Mouse (Mus musculus): ENCODE measurements around the gene Chuk.
A peak's percentile ranks its signal among the peaks of the same experiment; 100 is the strongest.
"Not testable (repeated sequence)": the region's sequence is repeated elsewhere in the genome, so short reads cannot be mapped to it uniquely, and the experiment has no call there.

The Chuk gene

GRCm38 (mm10) chr19:44106831-44107660 is at the start of gene Chuk:
Gene Chuk, minus strand, starts transcription at chr19:44107480.
- DNase-seq (ENCODE audit: low spot score): peak; percentile 94

GRCm38 (mm10) chr19:44157005-44157404 is 49.7 kb upstream of the Chuk start:
- DNase-seq (ENCODE audit: low spot score): no peak

- DNase-seq (ENCODE audit: low spot score): no peak
Observed at GRCm38 (mm10) chr19:44153781-44154180, 46.5 kb upstream of the Chuk start.

GRCm38 (mm10) chr19:44148991-44149390 is 41.7 kb upstream of the Chuk start:
- DNase-seq (ENCODE audit: low spot score): no peak

GRCm38 (mm10) chr19:44148345-44148744 is 41.1 kb upstream of the Chuk start:
- no peak for DNase-seq (ENCODE audit: low spot score)

GRCm38 (mm10) chr19:44146951-44147350 is 39.7 kb upstream of the Chuk start:
- DNase-seq (ENCODE audit: low spot score): no peak

GRCm38 (mm10) chr19:44146568-44146879 is 39.2 kb upstream of the Chuk start:
- no peak for DNase-seq (ENCODE audit: low spot score)

- DNase-seq (ENCODE audit: low spot score): peak; percentile 93
Observed at GRCm38 (mm10) chr19:44145702-44146567, 38.7 kb upstream of the Chuk start, which contains the start of gene Bloc1s2. Gene Bloc1s2, minus strand, starts transcription at chr19:44146446.

- no peak for DNase-seq (ENCODE audit: low spot score)
Observed at GRCm38 (mm10) chr19:44144366-44144765, 37.1 kb upstream of the Chuk start.

GRCm38 (mm10) chr19:44135960-44136485 is 28.7 kb upstream of the Chuk start:
- no peak for DNase-seq (ENCODE audit: low spot score)

- peak; percentile 81 for DNase-seq (ENCODE audit: low spot score)
Observed at GRCm38 (mm10) chr19:44135072-44135959, 28.0 kb upstream of the Chuk start, which contains the start of gene Cwf19l1. Gene Cwf19l1, minus strand, starts transcription at chr19:44135876.

- DNase-seq (ENCODE audit: low spot score): no peak
Observed at GRCm38 (mm10) chr19:44132917-44133316, 25.6 kb upstream of the Chuk start.

GRCm38 (mm10) chr19:44128560-44128959 is 21.3 kb upstream of the Chuk start:
- DNase-seq (ENCODE audit: low spot score): no peak

GRCm38 (mm10) chr19:44127729-44128497 is 20.6 kb upstream of the Chuk start:
- DNase-seq (ENCODE audit: low spot score): no peak

- DNase-seq (ENCODE audit: low spot score): no peak
Observed at GRCm38 (mm10) chr19:44121137-44121536, 13.9 kb upstream of the Chuk start.

- not testable (repeated sequence) for DNase-seq (ENCODE audit: low spot score)
Observed at GRCm38 (mm10) chr19:44120686-44121085, 13.4 kb upstream of the Chuk start.

GRCm38 (mm10) chr19:44117793-44118192 is 10.5 kb upstream of the Chuk start:
- no peak for DNase-seq (ENCODE audit: low spot score)

GRCm38 (mm10) chr19:44111706-44112105 is 4.4 kb upstream of the Chuk start:
- no peak for DNase-seq (ENCODE audit: low spot score)

- DNase-seq (ENCODE audit: low spot score): no peak
Observed at GRCm38 (mm10) chr19:44110356-44110755, 3.1 kb upstream of the Chuk start.

GRCm38 (mm10) chr19:44108996-44109395 is 1.7 kb upstream of the Chuk start:
- no peak for DNase-seq (ENCODE audit: low spot score)
